Mouse (Mus musculus) liver, postnatal 0 days (tissue): ENCODE results near the gene Ankrd55.

Source experiments
- CTCF ChIP-seq: sonication (generic); IDR thresholded peaks from 2 replicates; pipeline ENCODE4 v1.5.1; 2016; ENCODE audit warnings: antibody characterized with exemption, low read depth
- EP300 ChIP-seq: IDR thresholded peaks from 2 replicates; pipeline ENCODE4 v1.6.1; 2016; ENCODE audit warnings: antibody characterized with exemption, low read depth, mild to moderate bottlenecking

GRCm38 (mm10) chr13:112348250-112348649 is 60.0 kb downstream of the Ankrd55 start:
- TF ChIP-seq CTCF (no peak), EP300 (no peak)
